In genomic region chr13:99397228-99397627, GRCm38 (mm10) we compare ENCODE assay signal across 11 mouse cellular contexts. TPM values are rescaled to one million over a fixed set of nuclear protein-coding genes. Genes with fewer than 3 reads are reported as not detected.
DNase-seq lines count a peak whose midpoint lies in the region; ATAC-seq and TF ChIP-seq lines count a peak whose summit lies in the region.
"Had no signal": no experiment of that assay in that cellular context is flagged by ENCODE, and none has a peak within 500 bp of the region (broad histone marks: within the 10 kb centered on the region; RNA-seq: fewer than 3 reads in every experiment).

No protein-coding gene starts in this region.

- 0 out of 2 replicates have a peak, but pooled peaks cover 3% of the 10 kb centered on the region for H3K36me3 ChIP-seq in forebrain, embryonic 12.5 days (replicated peaks)
- no peaks in the 10 kb centered on the region for H3K36me3 ChIP-seq in stomach, postnatal 0 days (ENCODE audit: control insufficient read depth, insufficient read depth, low read length)
- H3K36me3 ChIP-seq in intestine, embryonic 16.5 days (ENCODE audit: control insufficient read depth, insufficient read depth, low read length), result 0 out of 2 replicates have a peak, but pooled peaks cover 2% of the 10 kb centered on the region
- peaks cover 14% of the 10 kb centered on the region; the same call in 1 of the 2 replicates for H3K36me3 ChIP-seq in kidney, embryonic 14.5 days (ENCODE audit: control insufficient read depth, insufficient read depth, low read length)

- H3K4me2 ChIP-seq in forebrain, embryonic 12.5 days, result 0 out of 2 replicates have a peak overlapping the region, but pooled peaks have one; percentile 0
- H3K4me2 ChIP-seq in stomach, postnatal 0 days (replicated peaks; ENCODE audit: low read depth), result no peak overlapping the region
- no peak overlapping the region for H3K4me2 ChIP-seq in intestine, embryonic 16.5 days (ENCODE audit: low read depth, low read length)
- H3K4me2 ChIP-seq in kidney, embryonic 14.5 days (replicated peaks; ENCODE audit: low read depth, low read length), result no peak overlapping the region

- DNase-seq in MN1 (ENCODE audit: low spot score), result peak; percentile 48
- DNase-seq in brain, embryonic 14.5 days (ENCODE audit: low read depth), result peak; percentile 96
- peak; percentile 55 to 56 for DNase-seq in layer of hippocampus, postnatal 36 days
- no peak for DNase-seq in stomach, postnatal 0 days (ENCODE audit: low spot score)
- DNase-seq in adrenal gland, postnatal 10 days, result no peak
- DNase-seq: gastrocnemius, postnatal 25 days; kidney, adult 18-20 months; thymus, postnatal 14 days had no signal

- no peak for TF ChIP-seq CTCF in brain, embryonic 14.5 days (IDR thresholded peaks at IDR 0.05; ENCODE audit: borderline replicate concordance, extremely low read depth, insufficient read depth, insufficient read length)
- TF ChIP-seq CTCF in stomach, postnatal 0 days (IDR thresholded peaks at IDR 0.05; ENCODE audit: low read depth), result no peak

- peaks cover 38% of the 10 kb centered on the region for H3K4me1 ChIP-seq in forebrain, embryonic 12.5 days
- H3K4me1 ChIP-seq in stomach, postnatal 0 days (replicated peaks; ENCODE audit: control insufficient read depth, insufficient read depth), result 0 out of 2 replicates have a peak, but pooled peaks cover 2% of the 10 kb centered on the region
- H3K4me1 ChIP-seq in intestine, embryonic 16.5 days (ENCODE audit: control insufficient read depth, insufficient read depth, low read length), result no peaks in the 10 kb centered on the region
- H3K4me1 ChIP-seq in kidney, embryonic 14.5 days (ENCODE audit: control insufficient read depth, insufficient read depth, low read length), result 0 out of 2 replicates have a peak, but pooled peaks cover 9% of the 10 kb centered on the region

- WGBS in forebrain, embryonic 12.5 days, result 38% methylated on average over 7 of the region's 7 CpGs
- 70% methylated on average over 7 of the region's 7 CpGs for WGBS in stomach, postnatal 0 days
- 76% methylated on average over 7 of the region's 7 CpGs for WGBS in intestine, embryonic 16.5 days
- 71% methylated on average over 7 of the region's 7 CpGs for WGBS in kidney, embryonic 14.5 days

- no peak overlapping the region for H3K4me3 ChIP-seq in forebrain, embryonic 12.5 days (replicated peaks)
- H3K4me3 ChIP-seq in stomach, postnatal 0 days (ENCODE audit: low read depth, low read length), result no peak overlapping the region
- H3K4me3 ChIP-seq in intestine, embryonic 16.5 days (ENCODE audit: low read length), result no peak overlapping the region
- no peak overlapping the region for H3K4me3 ChIP-seq in kidney, embryonic 14.5 days (ENCODE audit: low read length)

- ATAC-seq in forebrain, embryonic 12.5 days (ENCODE audit: low FRiP score), result peak; percentile 91
- no peak for ATAC-seq in stomach, postnatal 0 days (ENCODE audit: low FRiP score, low TSS enrichment)
- no peak for ATAC-seq in intestine, embryonic 16.5 days
- ATAC-seq in kidney, embryonic 14.5 days (ENCODE audit: low FRiP score, low TSS enrichment), result no peak

- H3K9me3 ChIP-seq in forebrain, embryonic 12.5 days, result no peaks in the 10 kb centered on the region
- no peaks in the 10 kb centered on the region for H3K9me3 ChIP-seq in stomach, postnatal 0 days (ENCODE audit: control insufficient read depth, low read length)
- no peaks in the 10 kb centered on the region for H3K9me3 ChIP-seq in intestine, embryonic 16.5 days (ENCODE audit: control insufficient read depth, low read length)
- H3K9me3 ChIP-seq in kidney, embryonic 14.5 days (ENCODE audit: control insufficient read depth, low read length), result no peaks in the 10 kb centered on the region

- H3K27me3 ChIP-seq in forebrain, embryonic 12.5 days, result no peaks in the 10 kb centered on the region
- no peaks in the 10 kb centered on the region for H3K27me3 ChIP-seq in stomach, postnatal 0 days (ENCODE audit: control insufficient read depth, insufficient read depth, low read length)
- H3K27me3 ChIP-seq in intestine, embryonic 16.5 days (replicated peaks; ENCODE audit: control insufficient read depth, insufficient read depth, low read length), result no peaks in the 10 kb centered on the region
- no peaks in the 10 kb centered on the region for H3K27me3 ChIP-seq in kidney, embryonic 14.5 days (ENCODE audit: control insufficient read depth, insufficient read depth, low read length)

- TF ChIP-seq POLR2A in brain, embryonic 14.5 days (IDR thresholded peaks at IDR 0.05; ENCODE audit: borderline replicate concordance, extremely low read depth, insufficient read depth, insufficient read length, poor library complexity, severe bottlenecking), result no peak

- no peak overlapping the region for H3K9ac ChIP-seq in forebrain, embryonic 12.5 days
- H3K9ac ChIP-seq in stomach, postnatal 0 days (ENCODE audit: low read length), result no peak overlapping the region
- no peak overlapping the region for H3K9ac ChIP-seq in intestine, embryonic 16.5 days (ENCODE audit: low read depth, low read length)
- H3K9ac ChIP-seq in kidney, embryonic 14.5 days (ENCODE audit: low read depth, low read length), result no peak overlapping the region

- no peak for TF ChIP-seq EP300 in stomach, postnatal 0 days (optimal IDR thresholded peaks at IDR 0.05)

- peak overlapping the region; percentile 37 for H3K27ac ChIP-seq in forebrain, embryonic 12.5 days
- H3K27ac ChIP-seq in stomach, postnatal 0 days (replicated peaks), result no peak overlapping the region
- H3K27ac ChIP-seq in intestine, embryonic 16.5 days (ENCODE audit: low read length), result no peak overlapping the region
- no peak overlapping the region for H3K27ac ChIP-seq in kidney, embryonic 14.5 days (ENCODE audit: low read depth, low read length)

RNA-seq across cellular contexts. Expression of gene Mrps27, which starts 52.6 kb away (rescaled TPM):
- polyA plus RNA-seq in brain, embryonic 14.5 days (2012; rRNA removed), result 25.2 and 28.0 TPM in 2 replicates
- 49.9 and 52.6 TPM in 2 replicates for polyA plus RNA-seq in forebrain, embryonic 12.5 days (2016; fragmentation: Nextera tagmentation; extraction: Ambion mirVana)
- total RNA-seq in layer of hippocampus, postnatal 36 days (2021), result 10 to 100 TPM; 26.9 to 27.0 TPM
- 29.9 and 30.8 TPM in 2 replicates for polyA plus RNA-seq in stomach, postnatal 0 days (2015; fragmentation: Nextera tagmentation; extraction: Ambion mirVana)
- total RNA-seq in adrenal gland, postnatal 10 days (2021), result 10 to 100 TPM; 51.6 to 56.7 TPM
- 66.0 and 76.1 TPM in 2 replicates for polyA plus RNA-seq in intestine, embryonic 16.5 days (2015; fragmentation: Nextera tagmentation; extraction: Ambion mirVana)
- 53.6 and 70.3 TPM in 2 replicates for polyA plus RNA-seq in kidney, embryonic 14.5 days (2014; fragmentation: Nextera tagmentation; extraction: Ambion mirVana)

RNA-seq across cellular contexts. Expression of gene Ptcd2, which starts 52.7 kb away (rescaled TPM):
- polyA plus RNA-seq in brain, embryonic 14.5 days (2012; rRNA removed), result 26.8 and 28.6 TPM in 2 replicates
- polyA plus RNA-seq in forebrain, embryonic 12.5 days (2016; fragmentation: Nextera tagmentation; extraction: Ambion mirVana), result 47.6 and 48.0 TPM in 2 replicates
- total RNA-seq in layer of hippocampus, postnatal 36 days (2021), result 10 to 100 TPM; 28.2 to 31.4 TPM
- 30.1 and 31.0 TPM in 2 replicates for polyA plus RNA-seq in stomach, postnatal 0 days (2015; fragmentation: Nextera tagmentation; extraction: Ambion mirVana)
- 10 to 100 TPM; 33.8 to 43.0 TPM for total RNA-seq in adrenal gland, postnatal 10 days (2021)
- 59.4 and 63.4 TPM in 2 replicates for polyA plus RNA-seq in intestine, embryonic 16.5 days (2015; fragmentation: Nextera tagmentation; extraction: Ambion mirVana)
- 57.5 and 59.1 TPM in 2 replicates for polyA plus RNA-seq in kidney, embryonic 14.5 days (2014; fragmentation: Nextera tagmentation; extraction: Ambion mirVana)

Comparison
In these comparisons a context has a peak if more than half of its experiments do, and no peak if none do; other contexts are left out.
1. DNase-seq: peak in MN1 (single experiment), brain, embryonic 14.5 days (single experiment) and layer of hippocampus, postnatal 36 days (2 of 2); none in stomach, postnatal 0 days (single experiment) and adrenal gland, postnatal 10 days (single experiment).